Mouse (Mus musculus) brain, embryonic 14.5 days (tissue): ENCODE results near the gene Tcp11l2.

ENCODE experiments used
- CTCF ChIP-seq: fragments of 200-500 bp; IDR thresholded peaks from 2 replicates; pipeline ENCODE4 v1.5.1; 2012; ENCODE audit warnings: inconsistent platforms, mild to moderate bottlenecking, moderate library complexity, borderline replicate concordance; ENCODE audit not compliant: insufficient read depth, insufficient read length; ENCODE audit errors: extremely low read depth
- POLR2A ChIP-seq: fragments of 200-500 bp; IDR thresholded peaks from 2 replicates; pipeline ENCODE4 v1.6.1; 2012; ENCODE audit warnings: mild to moderate bottlenecking, inconsistent platforms, borderline replicate concordance; ENCODE audit not compliant: poor library complexity, insufficient read depth, insufficient read length, severe bottlenecking; ENCODE audit errors: extremely low read depth

DNA sequence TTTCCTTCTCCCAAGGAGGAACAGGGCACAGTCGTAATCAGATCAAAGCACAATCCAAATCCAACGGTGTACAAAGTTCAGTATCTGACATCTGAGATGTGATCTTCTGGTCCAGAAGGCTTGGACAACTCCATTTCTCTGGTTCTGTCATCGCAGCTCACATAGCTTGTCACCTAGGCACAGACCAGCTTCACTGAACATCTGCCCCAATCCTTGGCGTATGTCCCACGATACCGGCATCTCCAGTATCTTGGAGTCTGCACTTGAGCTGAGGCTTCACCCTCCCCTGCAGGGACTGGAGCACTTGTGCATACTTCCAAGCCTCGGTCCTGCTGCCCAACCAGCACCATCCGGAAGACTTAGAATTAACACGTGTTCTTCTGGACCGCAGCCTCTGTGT lies 60.2 kb downstream of the Tcp11l2 start:
- TF ChIP-seq POLR2A (no peak), CTCF (no peak)
